Mouse (Mus musculus) cerebellum, adult 2 months (tissue): ENCODE data around the gene Tnfaip3.

ENCODE experiments used
- CTCF ChIP-seq: fragments of 200-500 bp; IDR thresholded peaks from 2 replicates; pipeline ENCODE4 v1.5.1; 2011; ENCODE audit warnings: low read depth, mild to moderate bottlenecking, control low read depth, low read length, moderate library complexity, borderline replicate concordance; ENCODE audit not compliant: insufficient read depth
- POLR2A ChIP-seq: fragments of 200-500 bp; IDR thresholded peaks from 2 replicates; pipeline ENCODE4 v1.6.1; 2011; ENCODE audit warnings: low read length, control low read depth, borderline replicate concordance; ENCODE audit not compliant: insufficient read depth

DNA sequence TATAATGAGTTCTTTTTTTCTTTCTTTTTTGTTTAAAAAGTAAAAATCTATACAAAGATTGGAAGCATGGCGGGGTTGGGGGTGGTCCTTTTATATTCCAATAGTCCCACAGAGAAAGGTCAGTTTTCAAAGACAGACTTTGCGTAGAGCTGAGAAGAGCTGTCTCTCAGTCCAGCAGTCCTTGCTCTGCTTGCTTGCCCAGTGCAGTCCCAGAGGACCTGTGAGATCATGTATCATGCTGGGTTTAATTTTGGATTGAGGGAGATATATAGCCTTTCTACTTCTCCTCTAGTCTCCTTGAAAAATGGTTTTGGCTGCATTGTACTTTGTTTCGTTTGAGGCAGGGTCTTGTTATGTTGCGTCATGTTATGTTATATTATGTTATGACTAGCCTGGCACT lies 49.9 kb downstream of the Tnfaip3 start:
- TF ChIP-seq POLR2A: no peak
- no peak for TF ChIP-seq CTCF
